Mouse (Mus musculus) embryonic facial prominence, embryonic 11.5 days (tissue): ENCODE data around the gene Dusp23. TPM values are rescaled to one million over a fixed set of nuclear protein-coding genes. Genes with fewer than 3 reads are reported as not detected.

Source experiments
- ATAC-seq: fragments of 200-750 bp; cut with Nextera tagmentation; replicated peaks from 2 replicates; pipeline ENCODE4 v1.8.0; 2017; ENCODE audit warnings: low read depth; ENCODE audit not compliant: insufficient number of reproducible peaks, low FRiP score, low TSS enrichment
- DNase-seq: peaks from one replicate; pipeline ENCODE4 v3.0.0-alpha.2; 2015; ENCODE audit warnings: low spot score
- H3K27ac ChIP-seq: fragments of 300-500 bp; sonication (generic); replicated peaks from 2 replicates; pipeline ENCODE4 v1.5.1; 2014; ENCODE audit warnings: mild to moderate bottlenecking, low read depth, low read length, control low read depth
- H3K27me3 ChIP-seq: fragments of 300-500 bp; sonication (generic); 2 replicates; pipeline ENCODE4 v1.6.1; 2014; ENCODE audit warnings: mild to moderate bottlenecking, low read length, moderate library complexity, mixed read lengths; ENCODE audit not compliant: control insufficient read depth, insufficient read depth
- H3K36me3 ChIP-seq: fragments of 300-500 bp; sonication (generic); replicated peaks from 2 replicates; pipeline ENCODE4 v1.6.1; 2014; ENCODE audit warnings: low read depth, mild to moderate bottlenecking, low read length, moderate library complexity, mixed read lengths; ENCODE audit not compliant: control insufficient read depth, insufficient read depth
- H3K4me1 ChIP-seq: fragments of 300-500 bp; sonication (generic); 2 replicates; pipeline ENCODE4 v1.6.1; 2014; ENCODE audit warnings: low read length, mixed read lengths; ENCODE audit not compliant: control insufficient read depth, insufficient read depth
- H3K4me2 ChIP-seq: fragments of 300-500 bp; sonication (generic); 2 replicates; pipeline ENCODE4 v1.6.1; 2014; ENCODE audit warnings: low read depth, mild to moderate bottlenecking, control low read depth, low read length, moderate library complexity
- H3K4me3 ChIP-seq: fragments of 300-500 bp; sonication (generic); 2 replicates; pipeline ENCODE4 v1.5.1; 2014; ENCODE audit warnings: low read depth, low read length, control low read depth
- H3K9ac ChIP-seq: fragments of 300-500 bp; sonication (generic); replicated peaks from 2 replicates; pipeline ENCODE4 v1.6.1; 2014; ENCODE audit warnings: mild to moderate bottlenecking, control low read depth, low read length
- H3K9me3 ChIP-seq: fragments of 300-500 bp; sonication (generic); replicated peaks from 2 replicates; pipeline ENCODE4 v1.6.1; 2016; ENCODE audit warnings: mild to moderate bottlenecking, low read length, inconsistent platforms, mixed read lengths; ENCODE audit not compliant: control insufficient read depth
- WGBS: fragments of 180-500 bp; shearing (Covaris S2); extraction: QIAGEN DNeasy Blood & Tissue Kit; methylation state at CpG from one replicate; pipeline ENCODE4 v1.1.7; 2014; 5-methylcytosine and 5-hydroxymethylcytosine counted together
- polyA plus RNA-seq: library from polyadenylated mRNA; unstranded; fragments of >200 nt; fragmentation: Nextera tagmentation; extraction: Ambion mirVana; gene quantifications from 2 replicates; pipeline ENCODE4 v1.2.1, GENCODE M21; 2014

Gene Dusp23
- polyA plus RNA-seq, 1 experiment from 2014 or later = 9.7 TPM

DNA sequence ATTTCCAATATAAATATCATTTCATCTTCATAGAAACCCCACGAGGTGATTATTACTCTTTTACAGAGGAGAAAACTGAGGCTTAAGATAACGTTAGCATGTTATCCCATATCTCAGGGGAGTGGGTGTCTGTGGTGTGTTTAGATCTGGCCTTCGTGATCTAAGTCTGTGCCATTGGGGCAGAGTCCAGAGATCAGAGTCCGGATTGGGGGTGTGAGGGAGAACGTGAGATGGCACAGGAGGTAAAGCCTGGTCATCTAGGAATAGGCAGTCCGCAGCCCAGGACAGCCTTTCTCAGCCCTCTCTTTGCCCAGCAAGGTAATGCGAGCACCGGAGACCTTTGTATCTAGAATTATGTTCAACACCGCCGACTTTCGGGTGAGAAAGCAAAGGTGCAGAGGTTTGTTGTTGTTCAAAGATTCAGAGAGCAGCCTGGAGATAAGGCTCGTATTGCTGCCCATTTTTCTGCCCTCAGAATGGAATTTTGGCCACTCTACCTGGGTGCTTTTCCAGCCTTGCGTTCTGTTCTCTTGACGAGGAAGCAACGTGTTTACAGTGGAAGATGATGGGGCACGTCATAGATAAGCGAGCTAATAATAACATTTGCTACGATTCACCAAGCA lies 19.4 kb upstream of the Dusp23 start:
- Histone ChIP-seq H3K9ac (no peak overlapping the region), H3K4me1 (no peaks in the 10 kb centered on the region), H3K27ac (no peak overlapping the region), H3K36me3 (no peaks in the 10 kb centered on the region), H3K27me3 (no peaks in the 10 kb centered on the region), H3K4me2 (no peak overlapping the region), H3K4me3 (no peak overlapping the region), H3K9me3 (no peaks in the 10 kb centered on the region)
- DNase-seq = no peak
- no peak for ATAC-seq
- WGBS = 84% methylated on average over 18 of the region's 18 CpGs

DNA sequence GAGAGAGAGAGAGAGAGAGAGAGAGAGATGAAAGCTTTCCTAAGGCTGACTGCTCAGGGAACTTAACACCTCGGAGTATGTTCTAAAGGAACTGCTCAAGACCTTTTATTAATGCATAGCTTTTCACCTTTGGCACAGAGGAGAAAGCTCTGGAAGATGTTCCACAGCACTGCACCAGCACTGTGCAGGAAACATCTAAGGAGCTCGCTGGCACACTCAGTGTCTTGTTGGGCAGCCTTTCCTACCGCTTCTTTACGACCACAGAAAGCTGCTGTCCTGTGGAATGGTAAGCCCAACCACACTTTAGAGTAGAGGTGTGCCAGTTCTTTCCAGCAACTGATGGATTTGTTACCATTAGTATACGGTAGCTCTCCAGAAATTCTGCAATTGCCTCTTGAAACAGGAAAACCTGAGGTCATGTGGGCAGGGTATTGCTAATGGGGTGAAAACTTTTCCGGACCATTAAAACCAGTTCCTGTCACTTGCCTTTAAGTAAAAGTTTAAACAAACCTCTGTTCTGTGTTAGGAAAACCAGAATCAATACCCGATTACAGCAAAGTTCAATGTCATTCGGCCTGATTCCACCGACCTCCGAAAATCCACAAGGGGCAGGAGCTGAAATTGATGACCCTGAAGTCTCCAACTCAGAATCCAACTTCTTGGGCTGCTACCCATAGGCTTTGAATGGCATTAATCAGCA lies 18.7 kb upstream of the Dusp23 start:
- no peak overlapping the region for H3K9ac ChIP-seq
- H3K27ac ChIP-seq = no peak overlapping the region
- no peaks in the 10 kb centered on the region for H3K36me3 ChIP-seq
- no peaks in the 10 kb centered on the region for H3K4me1 ChIP-seq
- no peaks in the 10 kb centered on the region for H3K27me3 ChIP-seq
- no peak overlapping the region for H3K4me2 ChIP-seq
- H3K4me3 ChIP-seq = no peak overlapping the region
- no peaks in the 10 kb centered on the region for H3K9me3 ChIP-seq
- 86% methylated on average over 10 of the region's 10 CpGs for WGBS
- DNase-seq = no peak
- ATAC-seq = no peak

DNA sequence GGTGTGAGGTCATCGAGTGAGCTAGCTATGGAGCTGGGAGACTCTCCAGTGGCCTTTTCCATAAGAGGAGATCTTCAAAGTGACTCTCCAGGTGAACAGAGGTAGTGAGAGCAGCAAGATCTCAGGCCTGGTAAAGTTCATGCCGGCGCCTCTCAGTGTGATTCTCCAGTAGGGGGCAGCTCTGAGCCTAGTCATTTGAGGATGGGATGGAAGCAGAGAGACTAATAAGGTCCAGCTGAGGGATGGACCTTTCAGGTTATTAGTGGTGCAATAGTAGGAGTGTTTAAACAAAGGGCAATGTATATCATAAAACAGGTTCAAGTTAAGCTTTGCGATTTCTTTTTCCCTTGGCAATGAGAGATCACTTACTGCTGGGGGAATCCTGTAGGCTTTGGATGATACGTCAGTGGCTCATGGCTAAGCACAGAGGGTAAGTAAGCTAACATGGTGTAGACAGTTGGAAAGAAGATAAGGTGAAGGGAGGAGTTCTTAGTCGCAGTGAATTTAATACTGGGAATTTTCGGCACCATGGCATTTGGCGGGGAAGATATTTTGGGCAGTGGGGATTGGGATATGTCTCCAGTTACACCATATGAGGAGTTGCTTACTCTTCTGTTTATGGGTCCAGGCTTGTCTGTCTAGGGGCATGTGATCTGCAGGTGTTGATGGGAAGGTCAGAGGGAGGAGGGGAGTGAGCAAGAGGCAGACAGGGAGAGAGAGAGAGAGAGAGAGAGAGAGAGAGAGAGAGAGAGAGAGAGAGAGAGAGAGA lies 17.9 kb upstream of the Dusp23 start:
- H3K4me2 ChIP-seq = no peak overlapping the region
- H3K27ac ChIP-seq = no peak overlapping the region
- H3K4me3 ChIP-seq = no peak overlapping the region
- no peaks in the 10 kb centered on the region for H3K27me3 ChIP-seq
- ATAC-seq = no peak
- no peaks in the 10 kb centered on the region for H3K4me1 ChIP-seq
- H3K36me3 ChIP-seq = no peaks in the 10 kb centered on the region
- WGBS = 62% methylated on average over 8 of the region's 8 CpGs
- no peak overlapping the region for H3K9ac ChIP-seq
- H3K9me3 ChIP-seq = no peaks in the 10 kb centered on the region
- DNase-seq = peak; percentile 61

DNA sequence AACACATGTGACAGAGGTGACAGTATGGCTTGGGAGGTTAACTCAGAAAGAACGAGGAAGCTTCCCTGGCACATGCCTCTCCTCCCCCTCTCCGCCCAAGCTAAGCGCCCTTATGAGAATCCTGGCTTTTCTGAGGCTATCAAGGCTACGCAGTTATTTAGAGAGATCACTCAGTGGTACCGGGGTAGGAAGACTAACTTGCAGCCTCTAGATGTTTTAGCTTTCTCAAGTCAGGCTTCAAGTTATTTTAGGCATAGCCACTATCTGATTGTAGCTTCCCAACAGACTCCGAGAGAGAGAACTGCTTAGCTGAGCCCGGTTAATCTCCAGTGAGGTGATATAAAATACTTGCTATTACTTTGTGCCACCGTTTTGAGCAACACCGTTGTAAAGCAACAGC lies 16.6 kb upstream of the Dusp23 start:
- no peaks in the 10 kb centered on the region for H3K9me3 ChIP-seq
- no peak overlapping the region for H3K9ac ChIP-seq
- no peak overlapping the region for H3K27ac ChIP-seq
- no peaks in the 10 kb centered on the region for H3K36me3 ChIP-seq
- ATAC-seq (no peak), DNase-seq (no peak)
- WGBS = 86% methylated on average over 9 of the region's 9 CpGs
- H3K4me2 ChIP-seq = no peak overlapping the region
- H3K4me3 ChIP-seq = no peak overlapping the region
- no peaks in the 10 kb centered on the region for H3K4me1 ChIP-seq
- no peaks in the 10 kb centered on the region for H3K27me3 ChIP-seq

DNA sequence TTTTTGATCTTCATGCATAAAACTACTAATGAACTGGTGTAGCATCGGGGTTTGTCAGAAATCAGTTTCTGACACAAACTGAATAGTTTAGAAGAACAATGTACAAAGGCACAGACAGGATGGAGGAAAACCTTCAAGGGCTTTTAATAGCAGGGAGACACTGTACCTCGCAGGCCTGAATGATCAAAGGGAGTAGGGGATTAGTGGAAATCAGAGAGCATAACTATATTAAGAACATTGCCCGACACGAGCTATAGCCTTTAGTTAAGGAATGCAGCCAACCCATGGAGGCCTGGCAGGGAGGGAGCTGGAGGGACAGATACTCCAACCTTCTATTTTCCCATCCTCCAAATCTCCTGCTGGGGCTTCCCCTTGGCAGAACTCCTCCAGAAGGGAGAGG lies 14.5 kb upstream of the Dusp23 start:
- H3K27me3 ChIP-seq = no peaks in the 10 kb centered on the region
- ATAC-seq (no peak), DNase-seq (peak; percentile 34)
- H3K4me3 ChIP-seq = no peak overlapping the region
- no peak overlapping the region for H3K4me2 ChIP-seq
- no peaks in the 10 kb centered on the region for H3K4me1 ChIP-seq
- no peak overlapping the region for H3K9ac ChIP-seq
- no peaks in the 10 kb centered on the region for H3K9me3 ChIP-seq
- H3K36me3 ChIP-seq = no peaks in the 10 kb centered on the region
- H3K27ac ChIP-seq = no peak overlapping the region
- whole genome bisulfite sequencing = 27% methylated on average over 4 of the region's 4 CpGs

DNA sequence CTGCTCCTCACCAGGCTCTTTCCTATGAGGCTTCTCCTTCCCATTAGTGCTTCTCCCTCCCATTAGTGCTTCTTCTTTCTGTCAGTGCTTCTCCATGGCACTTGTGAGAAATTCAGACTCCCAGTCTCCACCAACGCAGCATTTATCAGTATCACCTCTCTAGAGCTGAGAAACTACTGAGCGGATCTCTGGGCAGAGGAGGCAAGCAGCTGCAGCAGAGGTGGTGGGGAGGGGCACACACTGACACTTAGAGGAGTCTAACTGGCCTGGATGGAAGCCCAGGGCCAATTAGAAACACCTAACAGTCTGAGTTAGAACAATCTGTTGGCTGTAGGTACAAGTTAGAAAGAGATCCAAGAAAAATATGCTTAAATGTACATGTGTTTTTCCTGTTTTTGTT lies 6.0 kb upstream of the Dusp23 start:
- 43% methylated on average over 2 of the region's 2 CpGs for WGBS
- Histone ChIP-seq H3K4me2 (no peak overlapping the region), H3K4me1 (no peaks in the 10 kb centered on the region), H3K27me3 (no peaks in the 10 kb centered on the region), H3K9ac (no peak overlapping the region), H3K9me3 (no peaks in the 10 kb centered on the region), H3K36me3 (no peaks in the 10 kb centered on the region), H3K4me3 (no peak overlapping the region), H3K27ac (no peak overlapping the region)
- ATAC-seq (no peak), DNase-seq (no peak)

DNA sequence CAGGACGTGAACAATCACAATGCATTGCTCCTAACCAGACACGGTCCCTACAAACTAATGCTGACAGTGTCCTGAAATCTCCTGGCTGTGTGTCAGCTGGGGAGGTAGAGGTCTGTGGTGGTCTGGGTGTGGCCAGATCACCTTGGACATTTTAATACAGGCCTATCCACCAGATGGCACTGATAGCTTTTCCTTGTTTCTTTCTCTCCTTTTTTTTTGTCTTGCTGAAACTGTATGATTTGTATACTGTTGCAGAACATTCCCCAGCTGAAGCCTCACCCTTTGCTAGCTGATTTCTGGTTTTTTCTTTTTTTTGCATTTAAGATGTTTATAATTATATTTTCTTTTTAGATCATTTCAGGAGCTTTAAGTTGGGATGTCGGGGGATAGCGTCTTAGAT lies 5.0 kb upstream of the Dusp23 start:
- H3K36me3 ChIP-seq = no peaks in the 10 kb centered on the region
- H3K4me2 ChIP-seq = no peak overlapping the region
- no peak overlapping the region for H3K4me3 ChIP-seq
- H3K9ac ChIP-seq = no peak overlapping the region
- ATAC-seq = no peak
- no peaks in the 10 kb centered on the region for H3K27me3 ChIP-seq
- DNase-seq = no peak
- WGBS = 75% methylated on average over 4 of the region's 4 CpGs
- no peak overlapping the region for H3K27ac ChIP-seq
- no peaks in the 10 kb centered on the region for H3K9me3 ChIP-seq
- H3K4me1 ChIP-seq = no peaks in the 10 kb centered on the region

DNA sequence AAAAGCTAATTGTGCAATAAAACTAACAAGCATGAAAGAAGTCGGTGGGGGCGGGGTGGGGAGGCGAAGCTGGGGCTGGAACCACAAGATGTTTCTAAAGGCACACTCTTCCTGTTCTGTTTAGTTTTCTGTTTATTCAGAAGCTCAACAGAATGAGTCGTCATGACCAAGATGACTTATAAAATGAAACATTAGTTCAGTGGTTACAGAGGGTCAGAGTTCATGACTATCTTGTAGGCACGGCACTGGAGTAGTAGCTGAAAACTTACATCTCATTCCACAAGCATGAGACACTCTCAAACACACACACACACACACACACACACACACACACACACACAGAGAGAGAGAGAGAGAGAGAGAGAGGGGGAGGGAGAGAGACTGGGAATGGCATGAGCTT lies 3.5 kb upstream of the Dusp23 start:
- WGBS = 91% methylated on average over 5 of the region's 5 CpGs
- H3K4me1 ChIP-seq = no peaks in the 10 kb centered on the region
- no peak for DNase-seq
- ATAC-seq = no peak
- H3K9ac ChIP-seq = no peak overlapping the region
- no peaks in the 10 kb centered on the region for H3K27me3 ChIP-seq
- H3K36me3 ChIP-seq = no peaks in the 10 kb centered on the region
- H3K4me3 ChIP-seq = no peak overlapping the region
- no peaks in the 10 kb centered on the region for H3K9me3 ChIP-seq
- no peak overlapping the region for H3K27ac ChIP-seq
- no peak overlapping the region for H3K4me2 ChIP-seq
